Mouse (Mus musculus) kidney, postnatal 10 days (tissue): Measurements from ENCODE around the gene Ccdc85c.

ENCODE experiments used
- DNase-seq: peaks from one replicate; pipeline ENCODE4 v3.0.0; 2021; ENCODE audit warnings: mixed read lengths

Gene Ccdc85c

GRCm38 (mm10) chr12:108174606-108175505, 100.4 kb downstream of the Ccdc85c start:
- no peak for DNase-seq

- no peak for DNase-seq
Observed at GRCm38 (mm10) chr12:108172639-108173038, 102.6 kb downstream of the Ccdc85c start.

GRCm38 (mm10) chr12:108171336-108171735, 103.9 kb downstream of the Ccdc85c start:
- DNase-seq: no peak

GRCm38 (mm10) chr12:108170467-108170866, 104.8 kb downstream of the Ccdc85c start:
- no peak for DNase-seq

- no peak for DNase-seq
Observed at GRCm38 (mm10) chr12:108168909-108169308, 106.3 kb downstream of the Ccdc85c start.

- peak; percentile 23 for DNase-seq
Observed at GRCm38 (mm10) chr12:108163706-108164105, 111.5 kb downstream of the Ccdc85c start.

GRCm38 (mm10) chr12:108162036-108162435, 113.2 kb downstream of the Ccdc85c start:
- DNase-seq: peak; percentile 39

- DNase-seq: no peak
Observed at GRCm38 (mm10) chr12:108159863-108160262, 115.4 kb downstream of the Ccdc85c start.
